Mouse (Mus musculus) naive thymus-derived CD4-positive, alpha-beta T cell, adult 2 months (primary cell): Measurements from ENCODE around the gene Csnk2a1.
"Not testable (repeated sequence)": the region's sequence is repeated elsewhere in the genome, so short reads cannot be mapped to it uniquely, and the experiment has no call there.

Experiments used
- DNase-seq: peaks from one replicate; pipeline ENCODE4 v3.0.0-alpha.2; 2011; ENCODE audit warnings: low read depth

The Csnk2a1 gene

GRCm38 (mm10) chr2:152226248-152227050, at the start of gene Csnk2a1:
Gene Csnk2a1 (plus strand): TSS chr2:152226839.
- peak; percentile 94 for DNase-seq

- no peak for DNase-seq
Observed at GRCm38 (mm10) chr2:152177162-152177805, 49.4 kb upstream of the Csnk2a1 start.

GRCm38 (mm10) chr2:152177806-152178170, 48.9 kb upstream of the Csnk2a1 start:
- no peak for DNase-seq

GRCm38 (mm10) chr2:152178345-152178744, 48.3 kb upstream of the Csnk2a1 start:
- DNase-seq, result no peak

GRCm38 (mm10) chr2:152179301-152179700, 47.3 kb upstream of the Csnk2a1 start:
- DNase-seq, result no peak

- no peak for DNase-seq
Observed at GRCm38 (mm10) chr2:152180323-152180722, 46.3 kb upstream of the Csnk2a1 start.

- DNase-seq, result no peak
Observed at GRCm38 (mm10) chr2:152187132-152187531, 39.5 kb upstream of the Csnk2a1 start.

GRCm38 (mm10) chr2:152189213-152189612, 37.4 kb upstream of the Csnk2a1 start:
- DNase-seq, result no peak

- DNase-seq, result no peak
Observed at GRCm38 (mm10) chr2:152189640-152190039, 37.0 kb upstream of the Csnk2a1 start.

- no peak for DNase-seq
Observed at GRCm38 (mm10) chr2:152190161-152190560, 36.5 kb upstream of the Csnk2a1 start.

GRCm38 (mm10) chr2:152192591-152193345, 33.9 kb upstream of the Csnk2a1 start:
- DNase-seq, result no peak

- DNase-seq, result no peak
Observed at GRCm38 (mm10) chr2:152193346-152193710, 33.3 kb upstream of the Csnk2a1 start.

- no peak for DNase-seq
Observed at GRCm38 (mm10) chr2:152194586-152194985, 32.1 kb upstream of the Csnk2a1 start.

- no peak for DNase-seq
Observed at GRCm38 (mm10) chr2:152196896-152197295, 29.7 kb upstream of the Csnk2a1 start.

- peak; percentile 78 for DNase-seq
Observed at GRCm38 (mm10) chr2:152197301-152197712, 29.3 kb upstream of the Csnk2a1 start.

- not testable (repeated sequence) for DNase-seq
Observed at GRCm38 (mm10) chr2:152206139-152206538, 20.5 kb upstream of the Csnk2a1 start.

GRCm38 (mm10) chr2:152211871-152212270, 14.8 kb upstream of the Csnk2a1 start:
- no peak for DNase-seq

- DNase-seq, result no peak
Observed at GRCm38 (mm10) chr2:152216975-152217374, 9.7 kb upstream of the Csnk2a1 start.

GRCm38 (mm10) chr2:152223521-152224300, 2.9 kb upstream of the Csnk2a1 start:
- DNase-seq, result no peak

- DNase-seq, result no peak
Observed at GRCm38 (mm10) chr2:152225536-152225935, 1.1 kb upstream of the Csnk2a1 start.

- DNase-seq, result no peak
Observed at GRCm38 (mm10) chr2:152227051-152227481, 427 bp downstream of the Csnk2a1 start.

- no peak for DNase-seq
Observed at GRCm38 (mm10) chr2:152230046-152230445, 3.4 kb downstream of the Csnk2a1 start.
